Comparison of ENCODE assay signal across 22 mouse cellular contexts in genomic region chr13:29596735-29597134, GRCm38 (mm10).
DNase-seq lines count a peak whose midpoint lies in the region; ATAC-seq and TF ChIP-seq lines count a peak whose summit lies in the region.
"Had no signal": no experiment of that assay in that cellular context is flagged by ENCODE, and none has a peak within 500 bp of the region (broad histone marks: within the 10 kb centered on the region; RNA-seq: fewer than 3 reads in every experiment).

No protein-coding gene starts in this region.

- 23% methylated on average over 3 of the region's 3 CpGs for WGBS in embryonic facial prominence, embryonic 14.5 days
- WGBS in embryonic facial prominence, embryonic 10.5 days = 45% methylated on average over 3 of the region's 3 CpGs
- 42% methylated on average over 3 of the region's 3 CpGs for WGBS in hindbrain, postnatal 0 days
- WGBS in hindbrain, embryonic 12.5 days = 62% methylated on average over 3 of the region's 3 CpGs

- no peak overlapping the region for H3K4me2 ChIP-seq in embryonic facial prominence, embryonic 14.5 days (ENCODE audit: low read depth, low read length)
- H3K4me2 ChIP-seq in hindbrain, postnatal 0 days (ENCODE audit: low read depth, low read length) = no peak overlapping the region
- H3K4me2 ChIP-seq in hindbrain, embryonic 12.5 days (replicated peaks) = no peak overlapping the region
- H3K4me2 ChIP-seq: embryonic facial prominence, embryonic 12.5 days; forebrain, embryonic 13.5 days; heart, embryonic 11.5 days; heart, embryonic 15.5 days; hindbrain, embryonic 14.5 days had no signal

- no peak for TF ChIP-seq CTCF in hindbrain, postnatal 0 days (IDR thresholded peaks at IDR 0.05; ENCODE audit: low read depth)

- H3K9ac ChIP-seq in embryonic facial prominence, embryonic 14.5 days (ENCODE audit: low read depth, low read length) = no peak overlapping the region
- H3K9ac ChIP-seq in hindbrain, postnatal 0 days (replicated peaks; ENCODE audit: low read length) = no peak overlapping the region
- no peak overlapping the region for H3K9ac ChIP-seq in hindbrain, embryonic 12.5 days
- H3K9ac ChIP-seq: embryonic facial prominence, embryonic 12.5 days; forebrain, embryonic 13.5 days; forebrain, postnatal 0 days; heart, embryonic 15.5 days; hindbrain, embryonic 14.5 days had no signal

- DNase-seq in embryonic facial prominence, embryonic 14.5 days (ENCODE audit: low spot score) = no peak
- DNase-seq in embryonic facial prominence, embryonic 10.5 days (ENCODE audit: low spot score) = no peak
- DNase-seq in hindbrain, postnatal 0 days (ENCODE audit: low spot score) = no peak
- peak; percentile 17 for DNase-seq in thymus, postnatal 4 days
- DNase-seq in thymus, postnatal 25 days = no peak
- DNase-seq in urinary bladder, postnatal 14 days (ENCODE audit: low spot score) = no peak
- DNase-seq: adrenal gland, postnatal 10 days; cerebellum, adult 18-20 months; cerebellum, postnatal 14 days; embryo, embryonic 11 days; forebrain, postnatal 0 days; gastrocnemius, postnatal 14 days; heart, adult 2 months; heart, postnatal 36 days; kidney, adult 11 months had no signal

- no peaks in the 10 kb centered on the region for H3K27me3 ChIP-seq in embryonic facial prominence, embryonic 14.5 days (replicated peaks; ENCODE audit: control insufficient read depth, insufficient read depth, low read length)
- H3K27me3 ChIP-seq in embryonic facial prominence, embryonic 10.5 days (replicated peaks; ENCODE audit: low read depth, poor library complexity, severe bottlenecking) = no peaks in the 10 kb centered on the region
- H3K27me3 ChIP-seq in hindbrain, postnatal 0 days (ENCODE audit: insufficient read depth, low read length) = no peaks in the 10 kb centered on the region
- H3K27me3 ChIP-seq in hindbrain, embryonic 12.5 days = no peaks in the 10 kb centered on the region
- H3K27me3 ChIP-seq: embryonic facial prominence, embryonic 12.5 days; forebrain, embryonic 13.5 days; heart, embryonic 15.5 days had no signal

- H3K36me3 ChIP-seq in embryonic facial prominence, embryonic 14.5 days (ENCODE audit: control insufficient read depth, insufficient read depth, low read length) = peaks cover 3% of the 10 kb centered on the region; the same call in 1 of the 2 replicates
- peaks cover 7% of the 10 kb centered on the region; the same call in 1 of the 2 replicates for H3K36me3 ChIP-seq in embryonic facial prominence, embryonic 10.5 days (replicated peaks)
- H3K36me3 ChIP-seq in hindbrain, postnatal 0 days (ENCODE audit: insufficient read depth, low read length) = no peaks in the 10 kb centered on the region
- H3K36me3 ChIP-seq in hindbrain, embryonic 12.5 days = no peaks in the 10 kb centered on the region
- H3K36me3 ChIP-seq: embryonic facial prominence, embryonic 12.5 days had no signal

- no peak overlapping the region for H3K4me3 ChIP-seq in embryonic facial prominence, embryonic 14.5 days (ENCODE audit: low read depth, low read length)
- H3K4me3 ChIP-seq in embryonic facial prominence, embryonic 10.5 days = no peak overlapping the region
- no peak overlapping the region for H3K4me3 ChIP-seq in hindbrain, postnatal 0 days (ENCODE audit: low read length)
- no peak overlapping the region for H3K4me3 ChIP-seq in hindbrain, embryonic 12.5 days
- H3K4me3 ChIP-seq: embryonic facial prominence, embryonic 12.5 days; forebrain, embryonic 13.5 days; heart, adult 2 months; heart, embryonic 15.5 days had no signal

- no peak overlapping the region for H3K27ac ChIP-seq in embryonic facial prominence, embryonic 14.5 days (replicated peaks; ENCODE audit: low read depth, low read length)
- no peak overlapping the region for H3K27ac ChIP-seq in embryonic facial prominence, embryonic 10.5 days (replicated peaks)
- no peak overlapping the region for H3K27ac ChIP-seq in hindbrain, postnatal 0 days
- H3K27ac ChIP-seq in hindbrain, embryonic 12.5 days = no peak overlapping the region
- H3K27ac ChIP-seq: embryonic facial prominence, embryonic 12.5 days; forebrain, embryonic 13.5 days; heart, adult 2 months; heart, embryonic 15.5 days; hindbrain, embryonic 14.5 days had no signal

- peaks cover 8% of the 10 kb centered on the region for H3K9me3 ChIP-seq in embryonic facial prominence, embryonic 14.5 days (ENCODE audit: control insufficient read depth, low read length)
- H3K9me3 ChIP-seq in embryonic facial prominence, embryonic 10.5 days = peaks cover 7% of the 10 kb centered on the region; the same call in 1 of the 2 replicates
- peaks cover 7% of the 10 kb centered on the region for H3K9me3 ChIP-seq in hindbrain, postnatal 0 days (ENCODE audit: low read length)
- peaks cover 7% of the 10 kb centered on the region; the same call in 1 of the 2 replicates for H3K9me3 ChIP-seq in hindbrain, embryonic 12.5 days (replicated peaks)

- ATAC-seq in embryonic facial prominence, embryonic 14.5 days (ENCODE audit: low read depth) = peak; percentile 63; the same call in 1 of the 2 replicates
- ATAC-seq in hindbrain, postnatal 0 days = 0 out of 2 replicates have a peak, but pooled peaks have one; percentile 38
- ATAC-seq in hindbrain, embryonic 12.5 days (ENCODE audit: low FRiP score) = no peak
- ATAC-seq: CD4-positive, CD25-positive, alpha-beta regulatory T cell, adult 4 months; forebrain, embryonic 13.5 days; forebrain, postnatal 0 days had no signal

- no peaks in the 10 kb centered on the region for H3K4me1 ChIP-seq in embryonic facial prominence, embryonic 14.5 days (ENCODE audit: control insufficient read depth, insufficient read depth, low read length)
- 0 out of 2 replicates have a peak, but pooled peaks cover 3% of the 10 kb centered on the region for H3K4me1 ChIP-seq in embryonic facial prominence, embryonic 10.5 days
- no peaks in the 10 kb centered on the region for H3K4me1 ChIP-seq in hindbrain, postnatal 0 days (ENCODE audit: insufficient read depth, low read length)
- H3K4me1 ChIP-seq in hindbrain, embryonic 12.5 days = no peaks in the 10 kb centered on the region
- H3K4me1 ChIP-seq: embryonic facial prominence, embryonic 12.5 days; heart, embryonic 15.5 days had no signal
